Mouse (Mus musculus) layer of hippocampus, postnatal 14 days (tissue): Measurements from ENCODE around the gene Sigirr. TPM values are rescaled to one million over a fixed set of nuclear protein-coding genes. Genes with fewer than 3 reads are reported as not detected.

Experiments used
- total RNA-seq, 2 experiments: library from RNA; stranded (reverse); gene quantifications; 2 replicates each; pipeline ENCODE4 v1.2.3; 2021

The Sigirr gene
- total RNA-seq, 2 experiments from 2014 or later: 2.3 to 3.0 TPM

Other genes starting within 250 kb of the Sigirr start
- gene Gm45785, start 244.2 kb downstream of the Sigirr start, total RNA-seq: 1 to 10 TPM in 1 of 2 experiments, not detected in 1; 1.6 TPM
- 10 to 100 TPM; 88.2 to 90.6 TPM for gene Ric8a, start 243.6 kb downstream of the Sigirr start, total RNA-seq
- 10 to 100 TPM; 28.4 to 29.5 TPM for gene Bet1l, start 243.0 kb downstream of the Sigirr start, total RNA-seq
- 100 to 1,000 TPM; 131 to 135 TPM for gene Psmd13, start 218.6 kb downstream of the Sigirr start, total RNA-seq
- gene Sirt3, start 218.3 kb downstream of the Sigirr start, total RNA-seq: 10 to 100 TPM; 60.2 to 65.6 TPM
- 1 to 10 TPM; 1.4 to 1.5 TPM for gene Cox8b, start 200.1 kb downstream of the Sigirr start, total RNA-seq
- gene Nlrp6, start 179.7 kb downstream of the Sigirr start, total RNA-seq: under 1 TPM; 0.35 to 0.55 TPM
- 1 to 10 TPM; 4.1 to 5.1 TPM for gene Pgghg, start 159.2 kb downstream of the Sigirr start, total RNA-seq
- gene Ifitm5, start 150.3 kb downstream of the Sigirr start, total RNA-seq: not detected
- gene Gm45717, start 144.6 kb downstream of the Sigirr start, total RNA-seq: not detected
- 10 to 100 TPM; 15.1 to 20.8 TPM for gene Ifitm2, start 144.6 kb downstream of the Sigirr start, total RNA-seq
- 1 to 10 TPM; 3.3 to 6.3 TPM for gene Ifitm1, start 133.4 kb downstream of the Sigirr start, total RNA-seq
- 10 to 100 TPM in 1 of 2 experiments, 1 to 10 TPM in 1; 6.9 to 13.0 TPM for gene Ifitm3, start 89.8 kb downstream of the Sigirr start, total RNA-seq
- gene Ifitm6, start 82.6 kb downstream of the Sigirr start, total RNA-seq: not detected
- not detected for gene Gm17387, start 71.4 kb downstream of the Sigirr start, total RNA-seq
- gene B4galnt4, start 39.5 kb downstream of the Sigirr start, total RNA-seq: 10 to 100 TPM; 90.0 to 97.9 TPM
- gene Pkp3, start 22.4 kb downstream of the Sigirr start, total RNA-seq: not detected
- not detected for gene Ano9, start 17.2 kb upstream of the Sigirr start, total RNA-seq
- gene Ptdss2, start 21.8 kb upstream of the Sigirr start, total RNA-seq: 10 to 100 TPM; 67.8 to 71.3 TPM
- 10 to 100 TPM; 26.8 to 34.3 TPM for gene Rnh1, start 72.3 kb upstream of the Sigirr start, total RNA-seq
- gene Hras, start 93.4 kb upstream of the Sigirr start, total RNA-seq: 100 to 1,000 TPM; 204 to 208 TPM
- gene Lrrc56, start 93.6 kb upstream of the Sigirr start, total RNA-seq: 1 to 10 TPM; 4.9 to 6.7 TPM
- gene Lmntd2, start 113.5 kb upstream of the Sigirr start, total RNA-seq: not detected
- gene Rassf7, start 115.3 kb upstream of the Sigirr start, total RNA-seq: 1 to 10 TPM in 1 of 2 experiments, under 1 TPM in 1; 0.83 to 1.2 TPM
- 10 to 100 TPM; 66.9 to 77.2 TPM for gene Phrf1, start 128.2 kb upstream of the Sigirr start, total RNA-seq
- 1 to 10 TPM in 1 of 2 experiments, under 1 TPM in 1; 0.46 to 1.3 TPM for gene Irf7, start 165.9 kb upstream of the Sigirr start, total RNA-seq
- gene Cdhr5, start 176.2 kb upstream of the Sigirr start, total RNA-seq: not detected
- gene Sct, start 178.6 kb upstream of the Sigirr start, total RNA-seq: not detected
- gene Drd4, start 191.4 kb upstream of the Sigirr start, total RNA-seq: under 1 TPM; 0.31 to 0.32 TPM
- gene Deaf1, start 227.1 kb upstream of the Sigirr start, total RNA-seq: 100 to 1,000 TPM; 180 to 199 TPM
- 10 to 100 TPM; 30.2 to 30.8 TPM for gene Tmem80, start 227.2 kb upstream of the Sigirr start, total RNA-seq
- gene Eps8l2, start 238.3 kb upstream of the Sigirr start, total RNA-seq: 1 to 10 TPM; 5.5 to 7.8 TPM